Mouse (Mus musculus) limb, embryonic 12.5 days (tissue): ENCODE results near the gene Rbm15b. TPM values are rescaled to one million over a fixed set of nuclear protein-coding genes. Genes with fewer than 3 reads are reported as not detected.
A peak's percentile ranks its signal among the peaks of the same experiment; 100 is the strongest.

Source experiments
- ATAC-seq: fragments of 200-750 bp; cut with Nextera tagmentation; 2 replicates; pipeline ENCODE4 v1.8.0; 2017; ENCODE audit warnings: low read depth, moderate TSS enrichment; ENCODE audit not compliant: insufficient number of reproducible peaks, insufficient read depth, low FRiP score, low TSS enrichment
- H3K27ac ChIP-seq: fragments of 300-500 bp; sonication (generic); 2 replicates; pipeline ENCODE4 v1.5.1; 2016; ENCODE audit warnings: mild to moderate bottlenecking, moderate library complexity
- H3K27me3 ChIP-seq: fragments of 300-500 bp; sonication (generic); 2 replicates; pipeline ENCODE4 v1.6.1; 2016; ENCODE audit warnings: mild to moderate bottlenecking, moderate library complexity
- H3K36me3 ChIP-seq: fragments of 300-500 bp; sonication (generic); 2 replicates; pipeline ENCODE4 v1.6.1; 2016; ENCODE audit warnings: mild to moderate bottlenecking, moderate library complexity
- H3K4me1 ChIP-seq: fragments of 300-500 bp; sonication (generic); replicated peaks from 2 replicates; pipeline ENCODE4 v1.6.1; 2016
- H3K4me2 ChIP-seq: fragments of 300-500 bp; sonication (generic); 2 replicates; pipeline ENCODE4 v1.6.1; 2016; ENCODE audit warnings: mild to moderate bottlenecking, moderate library complexity
- H3K4me3 ChIP-seq: fragments of 300-500 bp; sonication (generic); replicated peaks from 2 replicates; pipeline ENCODE4 v1.5.1; 2016; ENCODE audit warnings: mild to moderate bottlenecking
- H3K9ac ChIP-seq: fragments of 300-500 bp; sonication (generic); replicated peaks from 2 replicates; pipeline ENCODE4 v1.6.1; 2016; ENCODE audit warnings: mild to moderate bottlenecking, moderate library complexity
- H3K9me3 ChIP-seq: fragments of 300-500 bp; sonication (generic); 2 replicates; pipeline ENCODE4 v1.6.1; 2016; ENCODE audit warnings: mild to moderate bottlenecking, moderate library complexity
- WGBS: fragments of 180-500 bp; shearing (Covaris S2); methylation state at CpG from one replicate; pipeline ENCODE4 v1.1.7; 2016; 5-methylcytosine and 5-hydroxymethylcytosine counted together
- polyA plus RNA-seq: library from polyadenylated mRNA; unstranded; fragments of >200 nt; fragmentation: Nextera tagmentation; extraction: Ambion mirVana; gene quantifications from 2 replicates; pipeline ENCODE4 v1.2.1, GENCODE M21; 2016

Rbm15b gene
- polyA plus RNA-seq, 1 experiment from 2014 or later = 25.9 TPM

DNA sequence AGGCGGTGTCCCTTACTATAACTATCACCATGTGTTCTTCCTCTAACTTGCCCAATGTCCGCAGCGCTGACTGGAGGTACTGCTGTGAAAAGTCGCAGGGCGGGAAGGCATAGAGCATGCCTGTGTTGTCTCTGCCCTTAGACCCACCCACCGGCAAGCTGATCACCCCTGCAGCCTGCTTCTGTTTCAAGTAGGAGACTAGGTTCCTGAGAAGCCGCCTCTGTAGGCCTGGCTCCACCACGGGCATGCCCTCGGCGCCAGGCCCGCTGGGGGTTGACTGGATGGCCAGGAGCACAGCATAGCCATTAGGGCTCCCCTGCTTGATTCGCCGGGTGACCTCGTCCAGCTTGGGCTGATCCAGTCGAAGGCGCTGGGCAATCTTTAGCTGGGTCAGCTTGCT is 2.9 kb downstream of the Rbm15b start:
- H3K4me1 ChIP-seq = peaks cover 59% of the 10 kb centered on the region
- H3K9ac ChIP-seq = peak overlapping the region; percentile 99
- 0 out of 2 replicates have a peak overlapping the region, but pooled peaks have one; percentile 9 for H3K27ac ChIP-seq

GRCm38 (mm10) chr9:106883085-106883484 is 4.1 kb downstream of the Rbm15b start:
- Histone ChIP-seq H3K9me3 (no peaks in the 10 kb centered on the region), H3K36me3 (peaks cover 74% of the 10 kb centered on the region), H3K9ac (no peak overlapping the region; the same call in 1 of the 2 replicates), H3K4me3 (peak overlapping the region; percentile 18), H3K4me2 (peak overlapping the region; percentile 98), H3K27ac (no peak overlapping the region), H3K4me1 (peaks cover 54% of the 10 kb centered on the region), H3K27me3 (no peaks in the 10 kb centered on the region)
- 74% methylated on average over 3 of the region's 3 CpGs for WGBS
- no peak for ATAC-seq

More for the DNA sequence above, 2.9 kb downstream of the Rbm15b start:
- Histone ChIP-seq H3K36me3 (peaks cover 74% of the 10 kb centered on the region), H3K27me3 (no peaks in the 10 kb centered on the region), H3K9me3 (no peaks in the 10 kb centered on the region), H3K4me2 (peak overlapping the region; percentile 98), H3K4me3 (peak overlapping the region; percentile 96)
- no peak for ATAC-seq
- 28% methylated on average over 16 of the region's 16 CpGs for WGBS

- Histone ChIP-seq H3K9me3 (no peaks in the 10 kb centered on the region), H3K4me1 (peaks cover 48% of the 10 kb centered on the region), H3K36me3 (peaks cover 74% of the 10 kb centered on the region), H3K4me3 (no peak overlapping the region), H3K27me3 (no peaks in the 10 kb centered on the region), H3K4me2 (no peak overlapping the region), H3K9ac (no peak overlapping the region), H3K27ac (no peak overlapping the region)
- ATAC-seq = no peak
- WGBS = 81% methylated on average over 4 of the region's 4 CpGs
These were observed 5.1 kb downstream of the Rbm15b start for GRCm38 (mm10) chr9:106882176-106882575.

- H3K27ac ChIP-seq = 0 out of 2 replicates have a peak overlapping the region, but pooled peaks have one; percentile 17
- no peaks in the 10 kb centered on the region for H3K27me3 ChIP-seq
- H3K9me3 ChIP-seq = no peaks in the 10 kb centered on the region
- peaks cover 47% of the 10 kb centered on the region for H3K4me1 ChIP-seq
- peaks cover 83% of the 10 kb centered on the region for H3K36me3 ChIP-seq
- H3K4me2 ChIP-seq = no peak overlapping the region
- no peak overlapping the region for H3K4me3 ChIP-seq
- WGBS = 55% methylated on average over 4 of the region's 4 CpGs
- no peak for ATAC-seq
- 0 out of 2 replicates have a peak overlapping the region, but pooled peaks have one; percentile 12 for H3K9ac ChIP-seq
These were observed 6.0 kb downstream of the Rbm15b start for GRCm38 (mm10) chr9:106881071-106881755.

DNA sequence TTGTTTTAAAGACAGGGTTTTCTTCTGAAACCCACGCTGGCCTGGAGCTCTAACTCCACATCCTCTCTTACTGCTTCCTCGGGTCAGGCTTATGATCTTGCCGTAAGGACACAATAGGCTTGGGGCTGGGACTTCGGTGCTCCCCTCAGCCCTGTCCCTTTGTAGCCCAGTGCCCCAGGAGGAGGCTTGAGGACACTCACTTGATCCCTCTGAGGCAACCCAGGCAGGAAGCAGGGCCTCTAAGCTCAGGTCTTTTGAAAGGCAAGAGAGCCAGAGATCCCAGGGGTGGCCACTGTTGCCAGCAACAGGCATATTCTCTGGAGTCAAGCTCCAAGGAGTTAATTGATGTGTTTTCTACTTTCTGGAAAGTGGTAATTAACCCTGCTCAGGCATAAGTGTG is 7.8 kb downstream of the Rbm15b start:
- Histone ChIP-seq H3K4me1 (peaks cover 34% of the 10 kb centered on the region), H3K36me3 (peaks cover 88% of the 10 kb centered on the region)

DNA sequence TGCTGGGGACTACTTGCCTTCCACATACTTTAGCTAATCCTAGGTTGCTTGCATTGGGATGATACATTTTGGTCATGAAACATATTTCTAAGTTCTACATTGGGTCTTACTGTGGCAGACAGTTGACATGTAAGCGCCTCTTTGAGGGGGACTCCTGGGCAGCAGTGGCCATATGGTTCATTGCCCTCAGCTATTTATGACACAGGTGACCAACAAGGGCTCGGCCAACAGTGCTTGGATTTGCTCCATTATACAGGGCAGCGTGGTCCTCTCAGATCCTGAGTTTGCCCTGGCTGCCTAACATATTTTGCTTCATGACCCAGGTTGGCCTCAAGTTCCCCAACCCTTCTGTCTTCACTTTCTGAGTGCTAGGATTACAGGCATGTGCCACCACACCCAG is 10.6 kb downstream of the Rbm15b start:
- Histone ChIP-seq H3K36me3 (peaks cover 88% of the 10 kb centered on the region), H3K27me3 (no peaks in the 10 kb centered on the region), H3K4me3 (no peak overlapping the region), H3K27ac (no peak overlapping the region), H3K9ac (no peak overlapping the region), H3K4me2 (no peak overlapping the region), H3K4me1 (peaks cover 8% of the 10 kb centered on the region), H3K9me3 (no peaks in the 10 kb centered on the region)
- no peak for ATAC-seq
- WGBS = 83% methylated on average over 3 of the region's 3 CpGs

More for the DNA sequence above, 7.8 kb downstream of the Rbm15b start:
- H3K27ac ChIP-seq = no peak overlapping the region
- no peak for ATAC-seq
- H3K9me3 ChIP-seq = no peaks in the 10 kb centered on the region
- H3K27me3 ChIP-seq = no peaks in the 10 kb centered on the region
- no peak overlapping the region for H3K4me2 ChIP-seq
- 86% methylated on average over 4 of the region's 4 CpGs for WGBS
- no peak overlapping the region for H3K9ac ChIP-seq
- no peak overlapping the region for H3K4me3 ChIP-seq

GRCm38 (mm10) chr9:106874216-106874615 is 13.0 kb downstream of the Rbm15b start:
- Histone ChIP-seq H3K27ac (no peak overlapping the region), H3K36me3 (peaks cover 80% of the 10 kb centered on the region), H3K4me1 (no peaks in the 10 kb centered on the region), H3K4me3 (no peak overlapping the region), H3K9me3 (no peaks in the 10 kb centered on the region), H3K27me3 (no peaks in the 10 kb centered on the region), H3K9ac (no peak overlapping the region), H3K4me2 (no peak overlapping the region)
- WGBS = 81% methylated on average over 5 of the region's 5 CpGs
- ATAC-seq = no peak

DNA sequence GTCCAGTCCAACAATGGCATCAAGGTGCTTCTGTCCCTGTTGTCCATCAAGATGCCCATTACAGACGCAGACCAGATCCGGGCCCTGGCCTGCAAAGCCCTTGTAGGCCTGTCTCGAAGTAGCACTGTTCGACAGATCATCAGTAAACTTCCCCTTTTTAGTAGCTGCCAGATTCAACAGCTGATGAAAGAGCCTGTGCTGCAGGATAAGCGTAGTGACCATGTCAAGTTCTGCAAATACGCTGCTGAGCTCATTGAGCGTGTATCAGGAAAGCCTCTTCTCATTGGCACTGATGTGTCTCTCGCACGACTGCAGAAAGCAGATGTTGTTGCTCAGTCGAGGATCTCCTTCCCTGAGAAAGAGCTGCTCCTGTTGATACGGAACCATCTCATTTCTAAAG is 29.2 kb downstream of the Rbm15b start:
- Histone ChIP-seq H3K4me1 (no peaks in the 10 kb centered on the region), H3K27me3 (no peaks in the 10 kb centered on the region), H3K36me3 (peaks cover 85% of the 10 kb centered on the region), H3K9ac (no peak overlapping the region), H3K4me2 (no peak overlapping the region), H3K27ac (no peak overlapping the region), H3K9me3 (no peaks in the 10 kb centered on the region), H3K4me3 (no peak overlapping the region)
- WGBS = 95% methylated on average over 11 of the region's 11 CpGs
- no peak for ATAC-seq

DNA sequence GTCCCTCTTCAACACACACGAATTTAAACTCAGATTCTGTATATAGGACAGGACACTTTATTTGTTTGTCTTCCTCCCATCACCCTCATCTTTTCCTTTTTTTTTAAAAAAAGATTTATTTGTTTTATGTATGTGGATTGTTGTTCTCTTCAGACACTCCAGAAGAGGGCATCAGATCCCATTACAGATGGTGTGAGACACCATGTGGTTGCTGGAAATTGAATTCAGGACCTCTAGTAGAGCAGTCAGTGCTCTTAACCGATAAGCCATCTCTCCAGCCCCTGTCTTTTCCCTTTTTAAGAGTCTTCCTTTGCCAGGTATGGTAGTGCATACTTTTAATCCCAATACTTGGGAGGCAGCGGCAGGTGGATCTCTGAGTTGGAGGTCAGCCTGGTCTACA is 30.6 kb downstream of the Rbm15b start:
- 85% methylated on average over 3 of the region's 3 CpGs for WGBS
- no peak overlapping the region for H3K27ac ChIP-seq
- H3K4me3 ChIP-seq = no peak overlapping the region
- no peaks in the 10 kb centered on the region for H3K27me3 ChIP-seq
- no peaks in the 10 kb centered on the region for H3K4me1 ChIP-seq
- no peak overlapping the region for H3K9ac ChIP-seq
- peaks cover 85% of the 10 kb centered on the region for H3K36me3 ChIP-seq
- no peaks in the 10 kb centered on the region for H3K9me3 ChIP-seq
- no peak overlapping the region for H3K4me2 ChIP-seq
- no peak for ATAC-seq

DNA sequence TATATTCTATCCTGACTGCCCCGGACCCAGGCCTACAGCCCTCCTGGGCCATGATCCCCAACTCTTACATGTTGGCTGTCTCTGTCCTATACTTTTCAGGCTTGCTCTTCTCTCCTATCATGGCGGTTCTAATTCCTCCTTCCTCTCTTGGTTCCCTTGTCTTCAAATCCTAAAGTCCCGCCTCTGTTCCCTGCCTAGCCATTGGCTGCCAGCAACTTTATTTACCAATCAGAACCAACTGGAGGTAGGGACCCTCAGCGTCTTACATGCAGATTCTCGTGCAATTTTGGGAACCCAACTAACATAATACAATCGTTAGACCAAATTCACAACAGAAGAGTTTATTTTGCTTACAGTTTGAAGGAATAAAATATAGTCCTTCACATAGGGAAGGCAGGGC is 44.4 kb downstream of the Rbm15b start:
- Histone ChIP-seq H3K4me2 (no peak overlapping the region), H3K27ac (no peak overlapping the region), H3K9ac (no peak overlapping the region), H3K9me3 (0 out of 2 replicates have a peak, but pooled peaks cover 4% of the 10 kb centered on the region), H3K4me1 (no peaks in the 10 kb centered on the region), H3K27me3 (no peaks in the 10 kb centered on the region), H3K36me3 (peaks cover 90% of the 10 kb centered on the region), H3K4me3 (no peak overlapping the region)
- ATAC-seq = no peak
- WGBS = 94% methylated on average over 6 of the region's 6 CpGs

DNA sequence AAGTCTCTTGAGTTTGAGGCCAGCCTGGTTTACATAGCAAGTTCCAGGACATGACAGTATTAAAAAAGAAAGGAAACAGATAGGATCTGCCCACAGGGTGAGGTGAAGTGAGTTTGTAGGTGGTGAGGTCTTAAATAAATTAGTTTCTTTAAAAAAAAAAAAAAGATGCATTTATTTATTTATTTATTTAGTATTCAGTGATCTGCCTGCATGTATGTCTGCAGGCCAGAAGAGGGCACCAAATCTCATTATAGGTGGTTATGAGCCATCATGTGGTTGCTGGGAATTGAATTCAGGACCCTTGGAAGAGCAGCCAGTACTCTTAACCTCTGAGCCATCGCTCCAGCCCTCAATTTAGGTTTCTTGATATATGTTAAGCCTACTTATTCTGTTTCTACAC is 46.7 kb downstream of the Rbm15b start:
- H3K36me3 ChIP-seq = peaks cover 91% of the 10 kb centered on the region
- WGBS = 92% methylated on average over 1 of the region's 1 CpGs

More for the DNA sequence above, 46.7 kb downstream of the Rbm15b start:
- Histone ChIP-seq H3K4me3 (no peak overlapping the region), H3K4me1 (no peaks in the 10 kb centered on the region), H3K27ac (no peak overlapping the region), H3K9me3 (0 out of 2 replicates have a peak, but pooled peaks cover 4% of the 10 kb centered on the region), H3K4me2 (no peak overlapping the region), H3K27me3 (no peaks in the 10 kb centered on the region), H3K9ac (no peak overlapping the region)
- ATAC-seq = no peak
